Mouse (Mus musculus) limb, embryonic 11.5 days (tissue): ENCODE results near the gene Ric8b. TPM values are rescaled to one million over a fixed set of nuclear protein-coding genes. Genes with fewer than 3 reads are reported as not detected.
A peak's percentile ranks its signal among the peaks of the same experiment; 100 is the strongest.

Experiments
- ATAC-seq: fragments of 200-750 bp; cut with Nextera tagmentation; 2 replicates; pipeline ENCODE4 v1.8.0; 2017; ENCODE audit warnings: low read depth; ENCODE audit not compliant: insufficient number of reproducible peaks, low FRiP score, low TSS enrichment
- DNase-seq: peaks from one replicate; pipeline ENCODE4 v3.0.0-alpha.2; 2015; ENCODE audit warnings: low spot score
- H3K27ac ChIP-seq: fragments of 300-500 bp; sonication (generic); replicated peaks from 2 replicates; pipeline ENCODE4 v1.5.1; 2014; ENCODE audit warnings: low read depth, mild to moderate bottlenecking, low read length
- H3K27me3 ChIP-seq: fragments of 300-500 bp; sonication (generic); 2 replicates; pipeline ENCODE4 v1.6.1; 2014; ENCODE audit warnings: mild to moderate bottlenecking, low read length, mixed read lengths; ENCODE audit not compliant: control insufficient read depth, insufficient read depth
- H3K36me3 ChIP-seq: fragments of 300-500 bp; sonication (generic); 2 replicates; pipeline ENCODE4 v1.6.1; 2014; ENCODE audit warnings: mild to moderate bottlenecking, low read length, moderate library complexity, mixed read lengths; ENCODE audit not compliant: control insufficient read depth, insufficient read depth
- H3K4me1 ChIP-seq: fragments of 300-500 bp; sonication (generic); 2 replicates; pipeline ENCODE4 v1.6.1; 2014; ENCODE audit warnings: low read length, mixed read lengths; ENCODE audit not compliant: control insufficient read depth, insufficient read depth
- H3K4me2 ChIP-seq: fragments of 300-500 bp; sonication (generic); 2 replicates; pipeline ENCODE4 v1.6.1; 2014; ENCODE audit warnings: low read depth, mild to moderate bottlenecking, moderate library complexity; ENCODE audit not compliant: severe bottlenecking
- H3K4me3 ChIP-seq: fragments of 300-500 bp; sonication (generic); 2 replicates; pipeline ENCODE4 v1.5.1; 2014; ENCODE audit warnings: low read depth, low read length
- H3K9ac ChIP-seq: fragments of 300-500 bp; sonication (generic); 2 replicates; pipeline ENCODE4 v1.6.1; 2014; ENCODE audit warnings: mild to moderate bottlenecking, low read length
- H3K9me3 ChIP-seq: fragments of 300-500 bp; sonication (generic); 2 replicates; pipeline ENCODE4 v1.6.1; 2016; ENCODE audit warnings: low read length; ENCODE audit not compliant: control insufficient read depth
- WGBS: fragments of 180-500 bp; shearing (Covaris S2); extraction: QIAGEN DNeasy Blood & Tissue Kit; methylation state at CpG from one replicate; pipeline ENCODE4 v1.1.7; 2014; 5-methylcytosine and 5-hydroxymethylcytosine counted together
- polyA plus RNA-seq: library from polyadenylated mRNA; unstranded; fragments of >200 nt; fragmentation: Nextera tagmentation; extraction: Ambion mirVana; gene quantifications from 2 replicates; pipeline ENCODE4 v1.2.1, GENCODE M21; 2014

Gene Ric8b
- polyA plus RNA-seq, 1 experiment from 2014 or later, result 26.0 TPM

GRCm38 (mm10) chr10:84889096-84889846, 28.1 kb upstream of the Ric8b start:
- no peaks in the 10 kb centered on the region for H3K36me3 ChIP-seq
- 46% methylated on average over 4 of the region's 4 CpGs for WGBS
- H3K4me2 ChIP-seq, result no peak overlapping the region
- no peaks in the 10 kb centered on the region for H3K27me3 ChIP-seq
- no peaks in the 10 kb centered on the region for H3K9me3 ChIP-seq
- DNase-seq (no peak), ATAC-seq (no peak)
- no peak overlapping the region for H3K9ac ChIP-seq
- no peak overlapping the region for H3K27ac ChIP-seq
- H3K4me3 ChIP-seq, result no peak overlapping the region
- H3K4me1 ChIP-seq, result peaks cover 7% of the 10 kb centered on the region

GRCm38 (mm10) chr10:84895810-84896358, 21.5 kb upstream of the Ric8b start:
- no peak for ATAC-seq
- WGBS, result 91% methylated on average over 10 of the region's 10 CpGs
- no peak for DNase-seq

GRCm38 (mm10) chr10:84896941-84897930, 20.2 kb upstream of the Ric8b start:
- ATAC-seq, result no peak
- DNase-seq, result no peak
- WGBS, result 79% methylated on average over 9 of the region's 9 CpGs

More at GRCm38 (mm10) chr10:84895810-84896358, 21.5 kb upstream of the Ric8b start:
- Histone ChIP-seq H3K27ac (no peak overlapping the region), H3K4me2 (no peak overlapping the region), H3K4me3 (no peak overlapping the region), H3K4me1 (0 out of 2 replicates have a peak, but pooled peaks cover 2% of the 10 kb centered on the region), H3K9me3 (no peaks in the 10 kb centered on the region), H3K27me3 (no peaks in the 10 kb centered on the region), H3K9ac (no peak overlapping the region), H3K36me3 (no peaks in the 10 kb centered on the region)

GRCm38 (mm10) chr10:84898144-84898979, 19.1 kb upstream of the Ric8b start:
- Histone ChIP-seq H3K4me1 (peaks cover 2% of the 10 kb centered on the region; the same call in 1 of the 2 replicates), H3K9me3 (no peaks in the 10 kb centered on the region), H3K9ac (no peak overlapping the region), H3K4me3 (no peak overlapping the region), H3K27ac (no peak overlapping the region), H3K4me2 (no peak overlapping the region), H3K27me3 (no peaks in the 10 kb centered on the region), H3K36me3 (no peaks in the 10 kb centered on the region)
- ATAC-seq (no peak), DNase-seq (no peak)
- 68% methylated on average over 3 of the region's 3 CpGs for WGBS

More at GRCm38 (mm10) chr10:84896941-84897930, 20.2 kb upstream of the Ric8b start:
- no peaks in the 10 kb centered on the region for H3K9me3 ChIP-seq
- no peak overlapping the region for H3K27ac ChIP-seq
- no peaks in the 10 kb centered on the region for H3K36me3 ChIP-seq
- 0 out of 2 replicates have a peak, but pooled peaks cover 2% of the 10 kb centered on the region for H3K4me1 ChIP-seq
- H3K27me3 ChIP-seq, result no peaks in the 10 kb centered on the region
- no peak overlapping the region for H3K9ac ChIP-seq
- H3K4me3 ChIP-seq, result no peak overlapping the region
- H3K4me2 ChIP-seq, result no peak overlapping the region

- 0 out of 2 replicates have a peak overlapping the region, but pooled peaks have one; percentile 21 for H3K27ac ChIP-seq
- H3K36me3 ChIP-seq, result no peaks in the 10 kb centered on the region
- H3K4me3 ChIP-seq, result no peak overlapping the region
- no peaks in the 10 kb centered on the region for H3K27me3 ChIP-seq
- no peak for DNase-seq
- H3K9me3 ChIP-seq, result no peaks in the 10 kb centered on the region
- no peak overlapping the region for H3K9ac ChIP-seq
- no peak for ATAC-seq
- 92% methylated on average over 5 of the region's 5 CpGs for WGBS
- peaks cover 2% of the 10 kb centered on the region; the same call in 1 of the 2 replicates for H3K4me1 ChIP-seq
- no peak overlapping the region for H3K4me2 ChIP-seq
These were observed 15.7 kb upstream of the Ric8b start for GRCm38 (mm10) chr10:84901676-84902075.

- H3K27ac ChIP-seq, result no peak overlapping the region
- H3K4me2 ChIP-seq, result no peak overlapping the region
- DNase-seq (no peak), ATAC-seq (no peak)
- H3K4me3 ChIP-seq, result no peak overlapping the region
- H3K27me3 ChIP-seq, result no peaks in the 10 kb centered on the region
- no peak overlapping the region for H3K9ac ChIP-seq
- H3K9me3 ChIP-seq, result no peaks in the 10 kb centered on the region
- H3K4me1 ChIP-seq, result peaks cover 2% of the 10 kb centered on the region; the same call in 1 of the 2 replicates
- no peaks in the 10 kb centered on the region for H3K36me3 ChIP-seq
- WGBS, result 77% methylated on average over 2 of the region's 2 CpGs
These were observed 15.2 kb upstream of the Ric8b start for GRCm38 (mm10) chr10:84902213-84902612.

- no peaks in the 10 kb centered on the region for H3K27me3 ChIP-seq
- H3K9ac ChIP-seq, result no peak overlapping the region
- no peaks in the 10 kb centered on the region; the same call in 1 of the 2 replicates for H3K4me1 ChIP-seq
- no peak overlapping the region for H3K27ac ChIP-seq
- DNase-seq (no peak), ATAC-seq (no peak)
- 60% methylated on average over 7 of the region's 7 CpGs for WGBS
- H3K4me3 ChIP-seq, result no peak overlapping the region
- H3K36me3 ChIP-seq, result no peaks in the 10 kb centered on the region
- H3K4me2 ChIP-seq, result no peak overlapping the region
- no peaks in the 10 kb centered on the region for H3K9me3 ChIP-seq
These were observed 14.1 kb upstream of the Ric8b start for GRCm38 (mm10) chr10:84903307-84903706.
